Mouse (Mus musculus) myocyte (in vitro differentiated cells): ENCODE measurements at regions not wholly inside any gene's neighbourhood (a gene's known extent, or its start where the extent isn't known, plus 50 kb on each side); places are given as distances from the start of the nearest gene placed in this dataset.

Source experiments
- E2F4 ChIP-seq: IDR thresholded peaks from one replicate; pipeline ENCODE4 v1.6.1; 2011; ENCODE audit warnings: mild to moderate bottlenecking, control low read depth, moderate library complexity; ENCODE audit not compliant: insufficient read depth
- MAX ChIP-seq: IDR thresholded peaks from one replicate; pipeline ENCODE4 v1.6.1; 2011; ENCODE audit warnings: low read depth, mild to moderate bottlenecking, control low read depth
- MYOD1 ChIP-seq, 3 experiments: IDR thresholded peaks; one replicate each; pipeline ENCODE4 v1.6.1; 2011; ENCODE audit warnings: control low read depth in 2 of 3, low read depth in 2 of 3, mild to moderate bottlenecking in 2 of 3, moderate library complexity in 1 of 3; ENCODE audit not compliant: insufficient read length in 2 of 3, control insufficient read depth in 1 of 3
- MYOG ChIP-seq, 3 experiments: IDR thresholded peaks; one replicate each; pipeline ENCODE4 v1.6.1; 2011; ENCODE audit warnings: control low read depth in 2 of 3, low read depth in 2 of 3, mild to moderate bottlenecking in 2 of 3; ENCODE audit not compliant: insufficient read length in 2 of 3, control insufficient read depth in 1 of 3, insufficient read depth in 1 of 3
- POLR2A ChIP-seq: IDR thresholded peaks from one replicate; pipeline ENCODE4 v1.6.1; 2011; ENCODE audit warnings: low read depth, mild to moderate bottlenecking, control low read depth, moderate library complexity; ENCODE audit not compliant: insufficient read length
- POLR2AphosphoS2 ChIP-seq: IDR thresholded peaks from one replicate; pipeline ENCODE4 v1.6.1; 2011; ENCODE audit warnings: low read depth, control low read depth; ENCODE audit not compliant: insufficient read length
- SRF ChIP-seq: IDR thresholded peaks from one replicate; pipeline ENCODE4 v1.6.1; 2011; ENCODE audit warnings: low read depth; ENCODE audit not compliant: control insufficient read depth, insufficient read length
- TCF12 ChIP-seq: IDR thresholded peaks from one replicate; pipeline ENCODE4 v1.6.1; 2011; ENCODE audit warnings: mild to moderate bottlenecking, control low read depth; ENCODE audit not compliant: poor library complexity, insufficient read depth, severe bottlenecking
- TCF3 ChIP-seq: IDR thresholded peaks from one replicate; pipeline ENCODE4 v1.6.1; 2011; ENCODE audit warnings: low read depth, control low read depth; ENCODE audit not compliant: insufficient read length
- USF1 ChIP-seq: IDR thresholded peaks from one replicate; pipeline ENCODE4 v1.6.1; 2011; ENCODE audit warnings: low read depth, mild to moderate bottlenecking, control low read depth, moderate library complexity

DNA sequence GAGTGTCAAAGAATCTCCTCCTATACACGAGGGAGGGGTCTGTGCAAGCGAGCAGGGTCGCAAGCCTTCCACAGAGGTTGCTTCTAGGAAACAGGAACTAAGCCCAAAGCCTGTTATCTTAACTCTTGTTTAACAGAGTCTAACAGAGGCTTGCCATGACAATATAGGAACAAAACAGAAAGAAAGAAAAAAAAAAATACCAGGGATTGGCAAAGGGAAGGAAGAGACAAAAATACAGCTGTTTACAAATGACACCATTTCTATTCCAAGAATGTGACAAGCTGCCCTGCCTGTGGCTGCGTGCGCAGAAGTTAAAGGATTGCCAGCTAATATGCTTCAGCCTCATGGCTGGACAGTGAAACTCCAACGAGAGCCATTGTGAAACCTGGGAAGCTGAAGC lies 173.8 kb upstream of the Ubr2 start:
- TF ChIP-seq POLR2A (no peak), SRF (no peak), MAX (no peak), MYOG (IDR thresholded peaks at IDR 0.05; ENCODE audit: control insufficient read depth in 1 of 3, insufficient read depth in 1 of 3, insufficient read length in 2 of 3, low read depth in 2 of 3) (no peak), USF1 (no peak), E2F4 (no peak), MYOD1 (IDR thresholded peaks at IDR 0.05; ENCODE audit: control insufficient read depth in 1 of 3, insufficient read length in 2 of 3, low read depth in 2 of 3) (no peak), TCF3 (no peak), POLR2AphosphoS2 (no peak), TCF12 (no peak)
